Mouse (Mus musculus): ENCODE data around the gene Acss1.

The Acss1 gene

GRCm38 (mm10) chr2:150635877-150636446 lies 32.3 kb downstream of the Acss1 start:
- no peak for TF ChIP-seq GATA4 (IDR thresholded peaks at IDR 0.05; ENCODE audit: insufficient replicate concordance, low read length)

GRCm38 (mm10) chr2:150629255-150629654 lies 39.0 kb downstream of the Acss1 start:
- TF ChIP-seq GATA4 (IDR thresholded peaks at IDR 0.05; ENCODE audit: insufficient replicate concordance, low read length), result no peak

GRCm38 (mm10) chr2:150627140-150627539 lies 41.2 kb downstream of the Acss1 start:
- TF ChIP-seq GATA4 (IDR thresholded peaks at IDR 0.05; ENCODE audit: insufficient replicate concordance, low read length), result no peak

GRCm38 (mm10) chr2:150624926-150625325 lies 43.4 kb downstream of the Acss1 start:
- no peak for TF ChIP-seq GATA4 (IDR thresholded peaks at IDR 0.05; ENCODE audit: insufficient replicate concordance, low read length)

GRCm38 (mm10) chr2:150623957-150624356 lies 44.3 kb downstream of the Acss1 start:
- no peak for TF ChIP-seq GATA4 (IDR thresholded peaks at IDR 0.05; ENCODE audit: insufficient replicate concordance, low read length)

GRCm38 (mm10) chr2:150621698-150622097 lies 46.6 kb downstream of the Acss1 start:
- no peak for TF ChIP-seq GATA4 (IDR thresholded peaks at IDR 0.05; ENCODE audit: insufficient replicate concordance, low read length)

- TF ChIP-seq GATA4 (IDR thresholded peaks at IDR 0.05; ENCODE audit: insufficient replicate concordance, low read length), result no peak
Observed at GRCm38 (mm10) chr2:150610097-150610496, 58.2 kb downstream of the Acss1 start.

GRCm38 (mm10) chr2:150608872-150609560 lies 59.3 kb downstream of the Acss1 start:
- TF ChIP-seq GATA4 (IDR thresholded peaks at IDR 0.05; ENCODE audit: insufficient replicate concordance, low read length), result no peak

GRCm38 (mm10) chr2:150608087-150608799 lies 60.1 kb downstream of the Acss1 start, which contains the start of gene Apmap:
Gene Apmap, minus strand, starts transcription at chr2:150608567.
- TF ChIP-seq GATA4 (IDR thresholded peaks at IDR 0.05; ENCODE audit: insufficient replicate concordance, low read length), result no peak; the same call in 1 of the 2 replicates

- no peak for TF ChIP-seq GATA4 (IDR thresholded peaks at IDR 0.05; ENCODE audit: insufficient replicate concordance, low read length)
Observed at GRCm38 (mm10) chr2:150607086-150607485, 61.2 kb downstream of the Acss1 start.

- no peak for TF ChIP-seq GATA4 (IDR thresholded peaks at IDR 0.05; ENCODE audit: insufficient replicate concordance, low read length)
Observed at GRCm38 (mm10) chr2:150604802-150605201, 63.5 kb downstream of the Acss1 start.

- no peak for TF ChIP-seq GATA4 (IDR thresholded peaks at IDR 0.05; ENCODE audit: insufficient replicate concordance, low read length)
Observed at GRCm38 (mm10) chr2:150602166-150602565, 66.1 kb downstream of the Acss1 start.

- TF ChIP-seq GATA4 (IDR thresholded peaks at IDR 0.05; ENCODE audit: insufficient replicate concordance, low read length), result no peak
Observed at GRCm38 (mm10) chr2:150600263-150600662, 68.0 kb downstream of the Acss1 start.

- TF ChIP-seq GATA4 (IDR thresholded peaks at IDR 0.05; ENCODE audit: insufficient replicate concordance, low read length), result no peak
Observed at GRCm38 (mm10) chr2:150595411-150596190, 72.7 kb downstream of the Acss1 start.

- TF ChIP-seq GATA4 (IDR thresholded peaks at IDR 0.05; ENCODE audit: insufficient replicate concordance, low read length), result no peak
Observed at GRCm38 (mm10) chr2:150589076-150589475, 79.2 kb downstream of the Acss1 start.
